Mouse (Mus musculus): ENCODE measurements around the gene Mylpf.

DNA sequence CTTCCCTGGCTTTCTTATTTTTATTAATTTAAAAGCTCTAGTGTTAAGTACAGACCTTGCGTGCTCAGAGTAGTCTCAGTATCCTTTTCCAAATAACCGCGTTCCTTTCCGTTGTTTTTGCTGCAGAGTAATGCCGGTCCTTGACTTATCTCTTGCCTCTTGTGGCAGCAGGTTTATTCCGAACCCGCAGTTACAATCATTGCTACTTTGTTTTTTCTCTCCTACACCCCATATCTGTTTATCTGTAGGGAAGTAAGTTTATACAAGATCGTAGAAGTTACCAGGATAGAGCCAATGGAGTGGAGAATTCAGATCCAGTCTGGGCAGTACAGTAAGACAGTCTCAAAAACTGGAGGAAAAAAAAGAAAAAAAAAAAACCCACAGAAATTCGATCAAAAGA is 25.1 kb downstream of the Mylpf start:
- no peak for TF ChIP-seq CTCF (IDR thresholded peaks at IDR 0.05; ENCODE audit: low read depth, low read length)
- TF ChIP-seq GATA2 (IDR thresholded peaks at IDR 0.05; ENCODE audit: borderline replicate concordance, low read depth, low read length) = no peak
- TF ChIP-seq GATA1 (IDR thresholded peaks at IDR 0.05; ENCODE audit: borderline replicate concordance, low read length) = no peak
- TF ChIP-seq POLR2AphosphoS5 (IDR thresholded peaks at IDR 0.05; ENCODE audit: insufficient replicate concordance, low read depth, low read length) = no peak
- TF ChIP-seq TAL1 (conservative IDR thresholded peaks at IDR 0.05; ENCODE audit: low read depth, low read length) = no peak

Data from G1E (cell line).